Mouse (Mus musculus) embryonic stem cell, embryonic (primary cell): Measurements from ENCODE around the gene Gm42791.

Experiments used
- CTCF ChIA-PET, 4 experiments: fragments of 300-600 bp in 2 of 4; fragments of 350-600 bp in 2 of 4; sonication (Branson Sonifier 250); formaldehyde crosslinking; loops; one replicate each; lab custom pipeline; 2022; ENCODE audit warnings: inconsistent platforms in 2 of 4; lab: Charles Lee
- POLR2A ChIA-PET, 4 experiments: fragments of 300-600 bp in 2 of 4; fragments of 350-600 bp in 2 of 4; sonication (Branson Sonifier 250); formaldehyde crosslinking; loops; one replicate each; lab custom pipeline; 2022; ENCODE audit warnings: antibody characterized with exemption in 4 of 4, inconsistent platforms in 1 of 4; lab: Charles Lee

Gene Gm42791

DNA sequence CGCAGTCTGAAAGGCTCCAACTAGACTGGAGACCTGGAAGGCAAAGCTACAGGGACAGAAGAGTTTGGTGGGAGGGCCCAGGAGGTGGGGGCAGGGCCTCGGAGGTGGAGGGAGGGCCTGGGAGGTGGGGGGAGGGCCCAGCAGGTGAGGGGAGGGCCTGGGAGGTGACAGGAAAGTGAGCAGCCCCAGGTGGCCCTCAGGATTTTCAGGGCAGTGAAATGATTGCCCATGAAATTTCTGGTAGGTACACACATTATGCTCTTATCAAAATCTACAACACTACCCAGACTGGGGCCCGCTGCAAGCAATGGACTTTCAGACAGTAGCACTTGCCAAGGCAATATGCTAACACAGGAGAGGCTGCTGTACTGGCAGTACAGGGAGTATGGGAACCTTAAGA is 125.4 kb downstream of the Gm42791 start:
- CTCF ChIA-PET = no interaction called here
- POLR2A ChIA-PET = interaction anchor here in 1 of 4 experiments (0.6 to 1.0 kb wide), 2 partner anchors 9 to 82 kb away, joined by 3 to 5 read pairs; no protein-coding TSS in a partner anchor

DNA sequence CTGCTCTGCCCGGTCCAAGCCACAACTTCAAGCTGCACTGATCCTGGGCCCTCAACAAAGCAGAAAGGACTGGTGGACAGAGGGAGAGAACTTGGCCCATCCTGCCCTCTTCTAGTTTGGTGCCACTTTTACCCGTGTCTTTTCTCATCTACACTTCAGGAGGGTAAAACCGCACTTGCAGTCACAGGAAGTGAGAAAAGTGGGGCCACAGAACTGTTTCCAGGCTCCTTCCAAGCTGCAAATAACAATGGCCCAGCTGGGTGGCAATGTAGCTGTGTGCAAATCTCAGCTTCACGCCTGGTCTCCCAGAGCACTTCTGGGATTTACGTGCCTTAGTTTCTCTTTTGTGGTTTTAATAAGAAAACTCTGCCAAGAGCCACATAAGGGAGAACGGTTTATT is 127.2 kb downstream of the Gm42791 start:
- CTCF ChIA-PET = no interaction called here

DNA sequence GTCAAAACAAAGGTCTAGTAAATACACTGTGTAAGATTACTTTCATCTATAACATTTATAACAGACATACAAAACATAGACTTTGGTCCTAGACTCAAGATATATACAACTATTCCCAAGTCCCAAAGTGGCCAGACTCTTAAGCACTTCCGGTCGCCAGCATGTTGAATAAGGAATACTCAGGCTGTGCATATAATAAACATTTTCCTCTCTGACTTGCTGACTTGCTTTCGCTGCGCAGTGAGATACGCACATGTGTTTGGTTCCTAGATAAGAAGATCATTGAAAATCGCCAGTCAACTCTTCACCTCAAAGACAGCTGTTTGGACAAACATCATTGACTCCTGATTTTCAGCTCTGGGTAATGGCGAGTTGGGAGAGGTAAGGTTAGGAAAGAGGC is 127.8 kb downstream of the Gm42791 start:
- ChIA-PET POLR2A (interaction anchor here in 2 of 4 experiments (0.6 to 2.1 kb wide), 3 partner anchors 12 to 18 kb away, joined by 4 to 6 read pairs (median 4); no protein-coding TSS in a partner anchor), CTCF (no interaction called here)

More for the DNA sequence above, 127.2 kb downstream of the Gm42791 start:
- POLR2A ChIA-PET = interaction anchor here in 2 of 4 experiments (0.6 to 2.1 kb wide), 3 partner anchors 11 to 18 kb away, joined by 4 to 6 read pairs (median 4); no protein-coding TSS in a partner anchor

DNA sequence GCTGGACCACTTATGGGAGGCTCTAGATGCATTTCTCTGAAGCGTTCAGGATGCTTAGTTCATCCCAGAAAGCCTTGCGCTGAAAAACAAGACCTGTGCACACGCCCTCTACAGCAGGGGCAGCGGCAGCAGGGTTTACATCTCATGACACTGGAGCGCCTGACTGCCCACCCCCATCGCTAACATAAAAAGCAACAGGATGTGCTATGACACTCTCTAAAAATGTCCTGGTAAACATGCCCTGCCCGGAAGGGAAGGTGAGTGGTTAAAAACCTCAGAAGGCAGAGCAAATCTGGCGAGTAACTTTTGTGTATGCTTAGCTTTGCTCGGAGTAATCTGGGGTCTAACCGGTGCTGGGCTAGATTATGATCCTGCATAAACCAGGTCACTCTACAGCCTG is 128.4 kb downstream of the Gm42791 start:
- ChIA-PET POLR2A (interaction anchor here in 1 of 4 experiments (0.5 to 2.1 kb wide), 2 partner anchors 19 to 102 kb away, joined by 4 to 6 read pairs; no protein-coding TSS in a partner anchor), CTCF (interaction anchor here in 1 of 4 experiments (0.7 kb wide), 1 partner anchor 20 kb away, joined by 3 read pairs; no protein-coding TSS in a partner anchor)

GRCm38 (mm10) chr5:148863409-148863808 is 131.5 kb downstream of the Gm42791 start:
- POLR2A ChIA-PET = interaction anchor here in 1 of 4 experiments (0.6 to 2.0 kb wide), 2 partner anchors 16 to 465 kb away, joined by 3 to 8 read pairs; no protein-coding TSS in a partner anchor
- CTCF ChIA-PET = interaction anchor here in 2 of 4 experiments (0.6 kb wide), 2 partner anchors 68 to 104 kb away, joined by 3 to 7 read pairs; no protein-coding TSS in a partner anchor

- CTCF ChIA-PET = interaction anchor here in 2 of 4 experiments (0.6 kb wide), 2 partner anchors 68 to 105 kb away, joined by 3 to 7 read pairs; no protein-coding TSS in a partner anchor
Measured at GRCm38 (mm10) chr5:148862853-148863252, 132.1 kb downstream of the Gm42791 start.

GRCm38 (mm10) chr5:148862136-148862535 is 132.8 kb downstream of the Gm42791 start:
- ChIA-PET CTCF (no interaction called here), POLR2A (interaction anchor here in 1 of 4 experiments (1.1 kb wide), 1 partner anchor 31 kb away, joined by 3 read pairs; no protein-coding TSS in a partner anchor)

More at GRCm38 (mm10) chr5:148862853-148863252, 132.1 kb downstream of the Gm42791 start:
- POLR2A ChIA-PET = interaction anchor here in 1 of 4 experiments (1.1 kb wide), 1 partner anchor 31 kb away, joined by 3 read pairs; no protein-coding TSS in a partner anchor

DNA sequence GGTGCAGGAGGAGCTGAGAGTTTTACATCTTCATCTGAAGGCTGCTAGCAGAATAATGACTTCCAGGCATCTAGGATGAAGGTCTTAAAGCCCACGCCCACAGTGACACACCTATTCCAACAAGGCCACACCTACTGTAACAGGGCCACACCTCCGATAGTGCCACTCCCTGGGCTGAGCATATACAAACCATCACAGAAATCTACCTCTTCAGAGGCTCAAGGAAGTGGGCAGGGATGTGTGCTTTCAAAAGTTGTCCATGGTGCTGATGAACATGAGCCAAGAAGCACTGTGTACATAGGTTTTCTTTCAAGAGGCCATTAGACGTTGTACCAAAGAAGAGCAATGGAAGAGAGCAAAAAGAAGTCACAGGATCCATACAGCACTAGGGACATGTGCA is 137.4 kb downstream of the Gm42791 start:
- CTCF ChIA-PET = no interaction called here
- POLR2A ChIA-PET = no interaction called here

GRCm38 (mm10) chr5:148855047-148855446 is 139.9 kb downstream of the Gm42791 start:
- POLR2A ChIA-PET = no interaction called here
- CTCF ChIA-PET = interaction anchor here in 1 of 4 experiments (1.7 kb wide), 1 partner anchor 24 kb away, joined by 5 read pairs; no protein-coding TSS in a partner anchor

GRCm38 (mm10) chr5:148854166-148854565 is 140.8 kb downstream of the Gm42791 start:
- ChIA-PET CTCF (interaction anchor here in 2 of 4 experiments (0.5 to 1.7 kb wide), 4 partner anchors 25 to 615 kb away, joined by 3 to 7 read pairs (median 4); no protein-coding TSS in a partner anchor), POLR2A (interaction anchor here in 2 of 4 experiments (0.8 to 1.5 kb wide), 2 partner anchors 17 to 428 kb away, joined by 3 to 8 read pairs; no protein-coding TSS in a partner anchor)

- ChIA-PET POLR2A (interaction anchor here in 1 of 4 experiments (0.7 kb wide), 1 partner anchor 185 kb away, joined by 3 read pairs; no protein-coding TSS in a partner anchor), CTCF (interaction anchor here in 2 of 4 experiments (0.6 to 1.3 kb wide), 2 partner anchors 31 to 56 kb away, joined by 3 to 5 read pairs; no protein-coding TSS in a partner anchor)
Measured at GRCm38 (mm10) chr5:148849516-148849915, 145.4 kb downstream of the Gm42791 start.

GRCm38 (mm10) chr5:148847032-148847431 is 147.9 kb downstream of the Gm42791 start:
- ChIA-PET POLR2A (interaction anchor here in 1 of 4 experiments (1.5 kb wide), 1 partner anchor 10 kb away, joined by 4 read pairs; no protein-coding TSS in a partner anchor), CTCF (interaction anchor here in 2 of 4 experiments (0.7 to 1.5 kb wide), 8 partner anchors 10 to 90 kb away, joined by 3 to 7 read pairs (median 3); no protein-coding TSS in a partner anchor)
